Mouse (Mus musculus) spleen, postnatal 36 days (tissue): Measurements from ENCODE around the gene Plod3.
A peak's percentile ranks its signal among the peaks of the same experiment; 100 is the strongest.

Source experiments
- DNase-seq, 2 experiments: peaks; one replicate each; pipeline ENCODE4 v3.0.0; 2022; ENCODE audit warnings: low spot score in 2 of 2, mixed read lengths in 1 of 2

Plod3 gene

GRCm38 (mm10) chr5:137025132-137025531 is 38.3 kb downstream of the Plod3 start:
- peak; percentile 40 to 58 for DNase-seq

- no peak for DNase-seq
Observed at GRCm38 (mm10) chr5:137026092-137026491, 39.3 kb downstream of the Plod3 start, which contains the start of gene Vgf. TSS of gene Vgf (plus strand) at chr5:137026392.

GRCm38 (mm10) chr5:137028561-137029272 is 41.9 kb downstream of the Plod3 start:
- no peak for DNase-seq

- no peak for DNase-seq
Observed at GRCm38 (mm10) chr5:137029273-137029585, 42.4 kb downstream of the Plod3 start.

DNA sequence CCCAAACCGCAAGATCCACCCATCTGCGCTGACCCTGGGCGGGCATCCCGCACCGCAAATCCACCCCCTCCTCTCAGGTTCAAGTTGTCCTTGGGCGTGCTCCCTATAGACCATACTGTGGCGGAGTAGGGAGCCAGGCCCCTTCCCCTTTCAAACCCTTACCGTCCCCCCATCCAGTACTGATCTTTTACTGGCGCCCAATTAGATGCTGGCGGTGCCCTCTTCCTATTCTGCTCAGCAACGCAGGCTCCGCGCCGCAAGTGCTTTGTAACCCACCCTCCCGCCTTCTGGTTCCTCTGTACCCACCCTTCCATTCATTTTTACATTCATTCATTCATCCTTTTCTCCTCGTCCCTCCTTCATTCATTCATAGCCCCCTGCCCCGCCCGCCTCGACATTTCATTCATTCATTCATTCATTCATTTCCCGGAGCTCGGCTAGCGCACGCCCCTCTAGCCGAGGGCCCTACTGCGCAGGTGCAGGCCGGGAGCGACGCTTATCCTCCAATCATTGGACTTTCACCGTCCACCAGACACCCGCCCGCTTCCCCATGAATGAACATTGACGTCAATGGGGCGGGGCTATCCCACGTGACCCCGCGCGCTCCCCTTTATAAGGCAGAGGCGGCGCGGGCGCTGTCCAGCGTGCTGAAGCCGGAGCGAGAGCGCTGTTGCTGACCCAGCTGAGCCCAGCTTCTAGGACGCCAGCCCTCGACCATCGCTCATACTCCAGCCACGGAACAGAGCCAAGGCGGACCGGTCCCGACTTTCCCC is 43.0 kb downstream of the Plod3 start:
- DNase-seq: peak; percentile 88 to 91

GRCm38 (mm10) chr5:137030416-137030810 is 43.6 kb downstream of the Plod3 start:
- DNase-seq: no peak

DNA sequence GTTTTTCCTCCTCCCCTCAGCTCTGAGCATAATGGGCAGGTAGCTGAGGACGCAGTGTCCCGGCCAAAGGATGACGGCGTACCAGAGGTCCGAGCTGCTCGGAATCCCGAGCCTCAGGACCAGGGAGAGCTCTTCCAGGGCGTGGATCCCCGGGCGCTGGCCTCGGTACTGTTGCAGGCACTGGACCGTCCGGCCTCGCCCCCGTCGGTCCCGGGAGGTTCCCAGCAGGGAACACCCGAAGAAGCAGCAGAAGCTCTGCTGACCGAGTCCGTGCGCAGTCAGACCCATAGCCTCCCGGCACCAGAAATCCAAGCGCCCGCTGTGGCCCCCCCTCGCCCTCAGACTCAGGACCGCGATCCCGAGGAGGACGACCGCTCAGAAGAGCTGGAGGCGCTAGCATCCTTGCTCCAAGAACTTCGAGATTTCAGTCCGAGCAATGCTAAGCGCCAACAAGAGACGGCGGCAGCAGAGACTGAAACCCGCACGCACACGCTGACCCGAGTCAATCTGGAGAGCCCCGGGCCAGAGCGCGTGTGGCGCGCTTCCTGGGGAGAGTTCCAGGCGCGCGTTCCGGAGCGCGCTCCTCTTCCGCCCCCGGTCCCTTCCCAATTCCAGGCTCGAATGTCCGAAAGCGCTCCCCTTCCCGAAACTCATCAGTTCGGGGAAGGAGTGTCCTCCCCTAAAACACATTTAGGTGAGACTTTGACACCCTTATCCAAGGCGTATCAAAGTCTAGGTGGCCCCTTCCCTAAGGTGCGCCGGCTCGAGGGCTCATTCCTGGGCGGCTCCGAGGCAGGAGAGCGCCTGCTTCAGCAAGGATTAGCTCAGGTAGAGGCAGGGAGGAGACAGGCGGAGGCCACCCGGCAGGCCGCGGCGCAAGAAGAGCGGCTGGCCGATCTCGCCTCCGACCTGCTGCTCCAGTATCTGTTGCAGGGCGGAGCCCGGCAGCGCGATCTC is 44.5 kb downstream of the Plod3 start:
- no peak for DNase-seq

DNA sequence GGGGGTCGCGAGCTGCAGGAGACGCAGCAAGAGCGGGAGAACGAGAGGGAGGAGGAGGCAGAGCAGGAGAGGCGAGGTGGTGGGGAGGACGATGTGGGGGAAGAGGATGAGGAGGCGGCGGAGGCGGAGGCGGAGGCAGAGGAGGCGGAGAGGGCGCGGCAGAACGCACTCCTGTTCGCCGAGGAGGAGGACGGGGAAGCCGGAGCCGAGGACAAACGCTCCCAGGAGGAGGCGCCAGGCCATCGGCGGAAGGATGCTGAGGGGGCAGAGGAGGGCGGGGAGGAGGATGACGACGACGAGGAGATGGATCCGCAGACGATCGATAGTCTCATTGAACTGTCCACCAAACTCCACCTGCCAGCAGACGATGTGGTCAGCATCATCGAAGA is 45.2 kb downstream of the Plod3 start:
- DNase-seq: peak in 1 of 2 experiments; percentile 5

DNA sequence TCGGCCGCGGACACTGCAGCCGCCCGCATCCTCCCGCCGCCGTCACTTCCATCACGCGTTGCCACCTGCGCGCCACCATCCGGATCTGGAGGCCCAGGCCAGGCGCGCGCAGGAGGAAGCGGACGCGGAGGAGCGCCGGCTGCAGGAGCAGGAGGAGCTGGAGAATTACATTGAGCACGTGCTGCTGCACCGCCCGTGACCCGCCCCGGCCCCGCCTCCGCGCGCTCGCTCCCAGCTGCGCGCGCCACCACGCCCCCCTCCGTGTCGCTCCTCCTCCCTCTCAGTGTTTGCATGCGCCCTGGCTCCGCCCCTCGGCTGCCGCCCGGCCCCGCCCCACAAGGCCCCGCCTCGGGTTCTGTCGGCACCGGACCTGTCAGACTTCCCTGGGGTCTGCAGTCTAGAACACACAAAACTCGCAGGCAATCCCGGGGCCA is 45.8 kb downstream of the Plod3 start:
- peak; percentile 79 to 82 for DNase-seq

GRCm38 (mm10) chr5:137036211-137036610 is 49.4 kb downstream of the Plod3 start:
- DNase-seq: no peak

GRCm38 (mm10) chr5:137039453-137039852 is 52.6 kb downstream of the Plod3 start:
- no peak for DNase-seq

DNA sequence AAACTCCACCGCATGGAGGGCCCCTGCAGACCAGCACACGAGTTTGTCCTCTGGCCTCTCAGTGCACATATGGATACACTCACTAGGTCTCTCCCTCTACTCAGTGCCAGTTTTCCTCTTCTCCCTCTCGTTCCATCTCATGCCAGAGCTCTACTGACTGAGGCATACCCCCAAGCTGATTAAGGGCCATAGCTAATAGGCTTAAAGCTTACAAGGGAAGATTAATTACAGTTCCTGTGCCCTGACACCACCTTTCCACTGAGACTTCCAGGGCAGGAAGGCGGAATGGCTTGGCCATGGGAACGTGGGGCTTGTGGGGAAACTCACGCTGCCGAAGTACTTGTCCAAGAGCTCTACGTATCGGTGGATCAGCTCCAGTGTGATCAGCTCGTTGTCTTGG is 54.6 kb downstream of the Plod3 start:
- no peak for DNase-seq

GRCm38 (mm10) chr5:137043997-137044396 is 57.2 kb downstream of the Plod3 start:
- DNase-seq: no peak

- DNase-seq: peak; percentile 91 to 92
Observed at GRCm38 (mm10) chr5:137045402-137046323, 58.8 kb downstream of the Plod3 start, which contains the start of gene Ap1s1. TSS of gene Ap1s1 (minus strand) at chr5:137046135.
